Mouse (Mus musculus) forebrain, embryonic 12.5 days (tissue): ENCODE data around the gene 1700016K19Rik. TPM values are rescaled to one million over a fixed set of nuclear protein-coding genes. Genes with fewer than 3 reads are reported as not detected.
A peak's percentile ranks its signal among the peaks of the same experiment; 100 is the strongest.

ENCODE experiments used
- ATAC-seq: fragments of 200-750 bp; cut with Nextera tagmentation; 2 replicates; pipeline ENCODE4 v1.8.0; 2017; ENCODE audit warnings: moderate TSS enrichment; ENCODE audit not compliant: low FRiP score
- H3K27ac ChIP-seq: fragments of 300-500 bp; sonication (generic); 2 replicates; pipeline ENCODE4 v1.5.1; 2016; ENCODE audit warnings: mild to moderate bottlenecking
- H3K27me3 ChIP-seq: fragments of 300-500 bp; sonication (generic); 2 replicates; pipeline ENCODE4 v1.6.1; 2016; ENCODE audit warnings: mild to moderate bottlenecking
- H3K36me3 ChIP-seq: fragments of 300-500 bp; sonication (generic); replicated peaks from 2 replicates; pipeline ENCODE4 v1.6.1; 2016; ENCODE audit warnings: mild to moderate bottlenecking
- H3K4me1 ChIP-seq: fragments of 300-500 bp; sonication (generic); 2 replicates; pipeline ENCODE4 v1.6.1; 2016
- H3K4me2 ChIP-seq: fragments of 300-500 bp; sonication (generic); 2 replicates; pipeline ENCODE4 v1.6.1; 2016; ENCODE audit warnings: mild to moderate bottlenecking, moderate library complexity
- H3K4me3 ChIP-seq: fragments of 300-500 bp; sonication (generic); replicated peaks from 2 replicates; pipeline ENCODE4 v1.5.1; 2016; ENCODE audit warnings: mild to moderate bottlenecking
- H3K9ac ChIP-seq: fragments of 300-500 bp; sonication (generic); 2 replicates; pipeline ENCODE4 v1.6.1; 2016; ENCODE audit warnings: mild to moderate bottlenecking
- H3K9me3 ChIP-seq: fragments of 300-500 bp; sonication (generic); 2 replicates; pipeline ENCODE4 v1.6.1; 2016
- WGBS: fragments of 180-500 bp; shearing (Covaris S2); methylation state at CpG from one replicate; pipeline ENCODE4 v1.1.7; 2016; 5-methylcytosine and 5-hydroxymethylcytosine counted together
- polyA plus RNA-seq: library from polyadenylated mRNA; unstranded; fragments of >200 nt; fragmentation: Nextera tagmentation; extraction: Ambion mirVana; gene quantifications from 2 replicates; pipeline ENCODE4 v1.2.1, GENCODE M21; 2016

1700016K19Rik gene
- polyA plus RNA-seq, 1 experiment from 2014 or later = 1.4 TPM

GRCm38 (mm10) chr11:76019879-76020278, 20.2 kb downstream of the 1700016K19Rik start:
- Histone ChIP-seq H3K9ac (no peak overlapping the region), H3K4me3 (no peak overlapping the region), H3K36me3 (no peaks in the 10 kb centered on the region), H3K4me2 (no peak overlapping the region), H3K9me3 (no peaks in the 10 kb centered on the region), H3K27ac (no peak overlapping the region), H3K27me3 (peaks cover under 1% of the 10 kb centered on the region; the same call in 1 of the 2 replicates), H3K4me1 (no peaks in the 10 kb centered on the region)
- WGBS = 90% methylated on average over 4 of the region's 4 CpGs
- no peak for ATAC-seq

GRCm38 (mm10) chr11:76020916-76021315, 21.2 kb downstream of the 1700016K19Rik start:
- no peak for ATAC-seq
- Histone ChIP-seq H3K4me3 (no peak overlapping the region), H3K9me3 (no peaks in the 10 kb centered on the region), H3K4me1 (no peaks in the 10 kb centered on the region; the same call in 1 of the 2 replicates), H3K36me3 (no peaks in the 10 kb centered on the region), H3K27ac (no peak overlapping the region), H3K4me2 (no peak overlapping the region), H3K9ac (no peak overlapping the region), H3K27me3 (peaks cover 8% of the 10 kb centered on the region; the same call in 1 of the 2 replicates)
- WGBS = 89% methylated on average over 9 of the region's 9 CpGs

- Histone ChIP-seq H3K27ac (no peak overlapping the region), H3K4me1 (peaks cover 21% of the 10 kb centered on the region), H3K27me3 (peaks cover 36% of the 10 kb centered on the region), H3K9me3 (no peaks in the 10 kb centered on the region), H3K4me3 (no peak overlapping the region), H3K9ac (no peak overlapping the region), H3K4me2 (no peak overlapping the region), H3K36me3 (no peaks in the 10 kb centered on the region)
- WGBS = 54% methylated on average over 7 of the region's 7 CpGs
- no peak for ATAC-seq
Measured at GRCm38 (mm10) chr11:76025080-76025583, 25.4 kb downstream of the 1700016K19Rik start.

- Histone ChIP-seq H3K9ac (peak overlapping the region; percentile 63), H3K4me2 (peak overlapping the region; percentile 90), H3K27ac (no peak overlapping the region), H3K9me3 (no peaks in the 10 kb centered on the region), H3K36me3 (no peaks in the 10 kb centered on the region), H3K4me3 (peak overlapping the region; percentile 65), H3K4me1 (peaks cover 21% of the 10 kb centered on the region), H3K27me3 (peaks cover 39% of the 10 kb centered on the region)
- WGBS = 1% methylated on average over 14 of the region's 14 CpGs
- peak; percentile 15; the same call in 1 of the 2 replicates for ATAC-seq
Measured at GRCm38 (mm10) chr11:76026527-76027138, 26.9 kb downstream of the 1700016K19Rik start.

DNA sequence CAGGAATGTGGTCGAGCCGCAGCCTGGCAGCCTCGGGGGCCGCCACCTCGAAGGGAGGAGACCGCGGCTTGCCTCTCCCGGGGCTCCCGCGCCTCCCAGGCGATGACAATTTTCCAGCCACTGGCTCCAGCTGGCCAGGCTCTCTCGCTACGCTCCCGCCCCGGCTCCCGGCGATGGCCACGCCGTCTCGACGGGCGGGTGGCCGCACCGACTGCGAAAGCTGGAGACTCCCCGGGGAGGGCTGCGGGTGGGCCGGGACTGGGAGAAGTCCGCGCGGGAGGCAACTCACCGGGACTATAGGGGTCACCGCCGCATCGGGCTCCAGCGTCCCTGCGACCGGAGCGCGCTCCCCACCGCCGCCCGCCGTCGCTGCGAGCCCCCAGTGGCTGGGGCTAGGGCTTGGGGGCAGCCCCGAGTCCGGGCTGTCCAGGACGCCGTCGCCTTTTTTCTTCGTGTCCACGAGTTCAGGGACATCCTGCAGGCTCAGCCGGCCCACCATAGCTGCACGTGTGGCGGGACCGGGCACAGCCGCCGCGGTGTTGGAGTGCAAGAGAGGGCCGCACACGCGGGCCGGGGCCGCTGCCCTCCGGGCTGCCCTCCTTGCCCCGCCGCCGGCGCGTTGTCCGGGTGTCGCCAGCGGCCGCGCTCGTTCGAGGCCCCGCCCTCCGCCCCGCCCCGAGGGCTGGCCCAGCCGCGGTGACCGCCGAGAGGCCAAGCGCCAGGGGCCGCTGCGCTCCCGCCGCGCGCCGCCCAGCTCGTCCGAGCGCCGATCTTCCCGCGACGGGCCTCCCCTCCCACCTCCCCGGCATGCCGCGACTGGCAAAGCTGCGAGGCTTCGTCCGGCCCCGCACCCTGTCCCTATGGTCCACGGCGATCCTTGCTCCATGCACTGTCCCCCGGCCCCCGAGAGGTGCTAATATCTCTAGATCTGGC, 27.7 kb downstream of the 1700016K19Rik start, which contains the start of gene Rflnb:
Rflnb (minus strand) TSS at position 644 of the 933 bp plus-strand sequence.
- peak within 1 kb of the TSS; percentile 65 for H3K4me3 ChIP-seq
- WGBS = under 1% methylated on average over 108 of the region's 112 CpGs
- H3K4me2 ChIP-seq = peak within 1 kb of the TSS; percentile 90
- H3K27ac ChIP-seq = 0 out of 2 replicates have a peak within 1 kb of the TSS, but pooled peaks have one; percentile 25
- no peaks in the 10 kb centered on the region for H3K9me3 ChIP-seq
- H3K36me3 ChIP-seq = no peaks in the 10 kb centered on the region
- peaks cover 21% of the 10 kb centered on the region for H3K4me1 ChIP-seq
- peak; percentile 92 for ATAC-seq
- peaks cover 39% of the 10 kb centered on the region for H3K27me3 ChIP-seq
- peak within 1 kb of the TSS; percentile 63 for H3K9ac ChIP-seq

DNA sequence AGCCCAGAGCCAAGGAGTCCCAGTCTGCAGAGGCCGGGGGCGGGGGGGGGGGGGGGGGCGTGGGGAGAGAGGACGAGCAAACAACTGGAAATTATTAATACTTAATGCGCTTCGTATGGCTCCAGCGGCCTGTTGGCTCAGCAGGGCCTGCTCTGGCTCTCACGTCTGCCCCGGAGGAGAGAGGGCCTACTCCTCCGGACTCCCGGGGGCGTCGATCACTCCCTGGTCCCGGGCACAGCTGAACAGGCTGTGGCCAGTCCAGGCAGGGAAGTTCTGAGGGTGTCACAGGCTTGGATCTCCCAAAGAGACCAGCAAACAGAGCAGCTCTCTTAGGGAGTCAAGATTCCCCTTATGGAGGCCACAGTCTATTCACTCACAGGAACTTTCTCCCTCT, 28.4 kb downstream of the 1700016K19Rik start:
- Histone ChIP-seq H3K36me3 (no peaks in the 10 kb centered on the region), H3K27ac (0 out of 2 replicates have a peak overlapping the region, but pooled peaks have one; percentile 25), H3K9me3 (no peaks in the 10 kb centered on the region), H3K4me2 (peak overlapping the region; percentile 90), H3K27me3 (peaks cover 39% of the 10 kb centered on the region), H3K4me3 (peak overlapping the region; percentile 65), H3K4me1 (peaks cover 21% of the 10 kb centered on the region), H3K9ac (peak overlapping the region; percentile 63)
- 1% methylated on average over 10 of the region's 14 CpGs for WGBS
- peak; percentile 30; the same call in 1 of the 2 replicates for ATAC-seq

- H3K4me2 ChIP-seq = no peak overlapping the region
- H3K9ac ChIP-seq = no peak overlapping the region
- no peak for ATAC-seq
- H3K4me1 ChIP-seq = 0 out of 2 replicates have a peak, but pooled peaks cover 2% of the 10 kb centered on the region
- 80% methylated on average over 6 of the region's 6 CpGs for WGBS
- no peak overlapping the region for H3K27ac ChIP-seq
- H3K9me3 ChIP-seq = no peaks in the 10 kb centered on the region
- peaks cover 16% of the 10 kb centered on the region for H3K27me3 ChIP-seq
- H3K4me3 ChIP-seq = no peak overlapping the region
- H3K36me3 ChIP-seq = no peaks in the 10 kb centered on the region
Measured at GRCm38 (mm10) chr11:76033359-76033758, 33.6 kb downstream of the 1700016K19Rik start.

- no peaks in the 10 kb centered on the region for H3K36me3 ChIP-seq
- peaks cover 13% of the 10 kb centered on the region for H3K27me3 ChIP-seq
- 0 out of 2 replicates have a peak, but pooled peaks cover 2% of the 10 kb centered on the region for H3K4me1 ChIP-seq
- no peak for ATAC-seq
- no peaks in the 10 kb centered on the region for H3K9me3 ChIP-seq
- H3K9ac ChIP-seq = no peak overlapping the region
- no peak overlapping the region for H3K4me2 ChIP-seq
- no peak overlapping the region for H3K27ac ChIP-seq
- WGBS = 81% methylated on average over 4 of the region's 4 CpGs
- H3K4me3 ChIP-seq = no peak overlapping the region
Measured at GRCm38 (mm10) chr11:76033836-76034235, 34.1 kb downstream of the 1700016K19Rik start.

DNA sequence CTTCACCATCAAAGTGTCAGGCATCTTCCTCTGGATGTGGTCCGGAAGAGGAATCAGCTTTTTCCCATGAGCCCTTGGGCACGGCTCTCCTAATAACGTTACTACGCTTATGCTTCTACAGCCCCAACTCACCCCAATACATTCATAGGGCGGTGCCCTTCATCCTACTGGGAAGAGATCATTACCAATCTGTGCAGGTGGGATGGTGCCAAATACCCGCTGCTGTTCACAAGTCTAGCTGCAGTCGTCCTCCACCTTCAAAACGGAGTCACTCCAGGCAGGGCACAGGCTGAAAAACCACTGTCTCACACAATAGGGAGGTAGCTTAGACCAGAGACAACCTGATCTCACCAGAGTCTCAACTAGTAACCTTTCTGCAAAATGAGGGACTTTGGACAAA, 35.5 kb downstream of the 1700016K19Rik start:
- H3K36me3 ChIP-seq = no peaks in the 10 kb centered on the region
- no peak for ATAC-seq
- H3K27me3 ChIP-seq = peaks cover 2% of the 10 kb centered on the region; the same call in 1 of the 2 replicates
- H3K4me1 ChIP-seq = 0 out of 2 replicates have a peak, but pooled peaks cover 2% of the 10 kb centered on the region
- H3K9ac ChIP-seq = no peak overlapping the region
- 85% methylated on average over 8 of the region's 8 CpGs for WGBS
- no peak overlapping the region for H3K4me2 ChIP-seq
- no peak overlapping the region for H3K4me3 ChIP-seq
- H3K27ac ChIP-seq = no peak overlapping the region
- no peaks in the 10 kb centered on the region for H3K9me3 ChIP-seq

DNA sequence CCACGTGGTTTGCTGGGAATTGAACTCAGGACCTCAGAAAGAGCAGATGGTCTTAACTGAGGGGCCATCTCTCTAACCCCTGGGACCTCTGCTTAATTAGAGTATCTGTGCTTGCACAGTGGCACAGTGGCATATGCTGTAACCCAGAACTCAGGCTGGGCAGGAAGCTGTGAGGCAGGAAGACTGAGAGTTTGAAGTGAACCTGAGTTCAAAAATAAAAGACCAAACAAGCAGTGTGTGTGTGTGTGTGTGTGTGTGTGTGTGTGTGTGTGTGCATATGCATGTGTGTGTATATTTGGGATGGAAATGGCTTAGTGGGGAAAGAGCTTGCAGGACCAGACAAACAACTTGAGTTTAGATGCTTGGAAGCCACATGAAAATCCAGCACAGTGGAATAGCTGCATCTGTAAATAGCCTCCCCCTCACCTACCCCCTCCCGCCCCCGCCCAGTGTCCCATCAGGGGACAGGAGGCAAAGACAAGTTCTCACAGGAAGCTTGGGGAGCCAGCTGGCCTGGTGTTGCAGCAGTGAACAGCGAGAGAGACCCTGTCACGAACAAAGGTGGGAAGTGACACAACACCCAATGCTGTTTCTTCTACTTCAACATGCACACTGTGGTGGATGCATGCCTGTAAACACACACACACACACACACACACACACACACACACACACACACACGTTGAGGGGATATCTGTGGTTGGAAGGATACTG, 38.0 kb downstream of the 1700016K19Rik start:
- no peak overlapping the region for H3K4me3 ChIP-seq
- H3K27me3 ChIP-seq = no peaks in the 10 kb centered on the region
- H3K9me3 ChIP-seq = no peaks in the 10 kb centered on the region
- ATAC-seq = no peak
- no peaks in the 10 kb centered on the region for H3K36me3 ChIP-seq
- H3K27ac ChIP-seq = no peak overlapping the region
- H3K4me2 ChIP-seq = no peak overlapping the region
- H3K4me1 ChIP-seq = 0 out of 2 replicates have a peak, but pooled peaks cover 2% of the 10 kb centered on the region
- H3K9ac ChIP-seq = no peak overlapping the region
- WGBS = 51% methylated on average over 5 of the region's 6 CpGs

- Histone ChIP-seq H3K27me3 (no peaks in the 10 kb centered on the region), H3K9me3 (no peaks in the 10 kb centered on the region), H3K36me3 (no peaks in the 10 kb centered on the region), H3K4me3 (no peak overlapping the region), H3K4me2 (no peak overlapping the region), H3K4me1 (0 out of 2 replicates have a peak, but pooled peaks cover 2% of the 10 kb centered on the region), H3K9ac (no peak overlapping the region), H3K27ac (no peak overlapping the region)
- ATAC-seq = no peak
- WGBS = 90% methylated on average over 3 of the region's 3 CpGs
Measured at GRCm38 (mm10) chr11:76039271-76040053, 39.8 kb downstream of the 1700016K19Rik start.
